Mouse (Mus musculus): Measurements from ENCODE around the gene Gm17093.
"Not testable (repeated sequence)": the region's sequence is repeated elsewhere in the genome, so short reads cannot be mapped to it uniquely, and the experiment has no call there.

Gm17093 gene

DNA sequence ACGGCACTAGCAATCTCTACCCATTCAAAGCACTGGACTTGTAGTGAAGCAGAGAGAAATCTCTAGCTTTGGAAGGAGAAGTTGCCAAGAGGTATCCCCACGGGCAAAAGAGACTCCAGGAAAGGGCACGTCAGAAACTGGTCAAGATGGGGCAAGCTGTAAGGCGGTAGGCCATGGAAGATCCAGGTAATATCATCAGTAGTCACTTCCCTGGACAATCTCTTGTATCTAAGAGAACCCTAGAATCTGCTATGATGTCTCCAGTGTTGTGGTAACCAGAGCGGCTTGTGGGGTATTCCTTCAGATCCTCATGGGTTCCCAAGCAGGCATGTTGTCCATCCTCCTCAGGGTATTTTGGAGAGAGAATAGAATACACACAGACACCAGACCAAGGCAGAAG, at the start of gene Gm17093:
TSS of gene Gm17093 (plus strand) at position 301 of the 400 bp plus-strand sequence.
- not testable (repeated sequence) for DNase-seq

- DNase-seq, result not testable (repeated sequence)
Measured at GRCm38 (mm10) chr14:44492163-44492562, 25.9 kb upstream of the Gm17093 start, which contains the start of gene BC061237. TSS of gene BC061237 (plus strand) at chr14:44492463.

DNA sequence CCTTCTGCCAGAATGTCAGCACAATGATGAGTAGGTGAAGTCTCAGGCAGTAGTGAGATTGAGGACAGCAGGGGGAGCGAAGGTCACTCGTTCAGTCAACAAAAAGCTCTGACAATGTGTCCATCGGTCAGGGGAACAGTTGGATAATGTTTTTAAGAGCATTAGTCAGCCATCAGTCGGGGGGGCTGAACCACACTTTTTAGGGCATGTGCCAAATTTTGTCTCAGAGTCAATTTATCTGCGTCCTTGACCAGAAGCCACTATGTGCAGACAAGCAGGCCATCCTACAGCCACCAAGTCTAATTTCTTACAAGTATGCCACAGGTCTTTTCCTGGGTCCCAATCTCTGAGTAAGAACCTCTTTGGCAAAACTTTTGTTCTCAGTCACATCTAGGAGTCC, 29.9 kb downstream of the Gm17093 start:
- DNase-seq, result not testable (repeated sequence)

All from B cell, adult 2 months (primary cell).